Mouse (Mus musculus): ENCODE data around the gene Rbm4. TPM values are rescaled to one million over a fixed set of nuclear protein-coding genes. Genes with fewer than 3 reads are reported as not detected.

The Rbm4 gene
- total RNA-seq, 1 experiment from 2014 or later: 62.4 TPM

DNA sequence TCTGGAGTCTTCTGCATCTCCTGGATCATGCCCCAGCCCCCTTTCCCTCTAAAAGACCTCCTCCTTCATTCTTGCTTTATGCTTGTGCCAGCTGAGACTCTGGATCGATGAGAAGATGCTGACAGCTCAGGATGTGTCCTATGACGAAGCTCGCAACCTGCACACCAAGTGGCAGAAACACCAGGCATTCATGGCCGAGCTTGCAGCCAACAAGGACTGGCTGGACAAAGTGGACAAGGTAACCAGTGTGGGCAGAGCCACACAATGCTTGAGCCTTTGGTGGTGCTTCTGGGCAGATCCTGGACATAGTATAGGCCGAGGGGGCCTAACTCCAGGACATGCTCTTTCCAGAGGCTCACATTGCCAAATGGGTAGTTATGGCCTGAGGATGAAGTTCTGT lies 53.9 kb downstream of the Rbm4 start:
- DNase-seq: no peak

- no peak for DNase-seq
Observed at GRCm38 (mm10) chr19:4739053-4739452, 54.6 kb downstream of the Rbm4 start.

DNA sequence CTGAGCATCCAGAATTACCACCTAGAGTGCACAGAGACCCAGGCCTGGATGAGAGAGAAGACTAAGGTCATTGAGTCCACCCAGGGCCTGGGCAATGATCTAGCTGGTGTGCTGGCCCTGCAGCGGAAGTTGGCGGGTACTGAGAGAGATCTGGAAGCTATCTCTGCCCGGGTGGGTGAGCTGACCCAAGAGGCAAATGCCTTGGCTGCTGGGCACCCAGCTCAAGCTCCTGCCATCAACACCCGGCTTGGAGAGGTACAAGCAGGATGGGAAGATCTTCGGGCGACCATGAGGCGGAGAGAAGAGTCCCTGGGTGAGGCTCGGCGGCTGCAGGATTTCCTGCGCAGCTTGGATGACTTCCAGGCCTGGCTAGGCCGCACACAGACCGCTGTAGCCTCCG lies 55.8 kb downstream of the Rbm4 start:
- DNase-seq: no peak

Other genes with a start within 250 kb of the Rbm4 start
- 4.6 and 6.0 TPM in 2 replicates for gene Lrfn4, start 178.2 kb downstream of the Rbm4 start, total RNA-seq (2021)
- gene Rce1, start 168.3 kb downstream of the Rbm4 start, total RNA-seq (2021): 35.4 and 38.2 TPM in 2 replicates
- 1.7 TPM in 1 of 2 replicates, not detected in the other for gene Gm960, start 95.2 kb downstream of the Rbm4 start, total RNA-seq (2021)
- 0.73 and 1.00 TPM in 2 replicates for gene Sptbn2, start 82.7 kb downstream of the Rbm4 start, total RNA-seq (2021)
- 16.8 and 17.5 TPM in 2 replicates for gene Rbm4b, start 37.4 kb downstream of the Rbm4 start, total RNA-seq (2021)
- gene Gm21992, start 17.7 kb upstream of the Rbm4 start, total RNA-seq (2021): 22.2 and 30.2 TPM in 2 replicates
- 45.4 and 46.5 TPM in 2 replicates for gene Rbm14, start 17.7 kb upstream of the Rbm4 start, total RNA-seq (2021)
- gene Ccs, start 45.4 kb upstream of the Rbm4 start, total RNA-seq (2021): 107 and 128 TPM in 2 replicates
- gene Ccdc87, start 45.5 kb upstream of the Rbm4 start, total RNA-seq (2021): 0.15 TPM in 1 of 2 replicates, not detected in the other
- 361 and 398 TPM in 2 replicates for gene Ctsf, start 61.2 kb upstream of the Rbm4 start, total RNA-seq (2021)
- 0.58 and 0.71 TPM in 2 replicates for gene Actn3, start 84.0 kb upstream of the Rbm4 start, total RNA-seq (2021)
- 21.0 and 23.3 TPM in 2 replicates for gene Zdhhc24, start 84.8 kb upstream of the Rbm4 start, total RNA-seq (2021)
- gene Bbs1, start 112.7 kb upstream of the Rbm4 start, total RNA-seq (2021): 8.4 and 12.3 TPM in 2 replicates
- 102 and 126 TPM in 2 replicates for gene Dpp3, start 134.4 kb upstream of the Rbm4 start, total RNA-seq (2021)
- 8.4 and 11.4 TPM in 2 replicates for gene Peli3, start 149.2 kb upstream of the Rbm4 start, total RNA-seq (2021)
- gene Mrpl11, start 168.2 kb upstream of the Rbm4 start, total RNA-seq (2021): 51.7 and 51.8 TPM in 2 replicates
- 0.33 and 0.43 TPM in 2 replicates for gene Npas4, start 196.4 kb upstream of the Rbm4 start, total RNA-seq (2021)
- 4.9 and 5.0 TPM in 2 replicates for gene Slc29a2, start 230.0 kb upstream of the Rbm4 start, total RNA-seq (2021)
- gene B4gat1, start 244.9 kb upstream of the Rbm4 start, total RNA-seq (2021): 16.3 and 41.8 TPM in 2 replicates
- 1.7 and 9.8 TPM in 2 replicates for gene AC124502.3, start 245.0 kb upstream of the Rbm4 start, total RNA-seq (2021)
- 21.6 and 32.0 TPM in 2 replicates for gene Brms1, start 247.5 kb upstream of the Rbm4 start, total RNA-seq (2021)